ENCODE assay signal across 9 mouse cellular contexts in genomic region chr7:145211680-145212659, GRCm38 (mm10). TPM values are rescaled to one million over a fixed set of nuclear protein-coding genes. Genes with fewer than 3 reads are reported as not detected.
DNase-seq lines count a peak whose midpoint lies in the region; ATAC-seq lines count a peak whose summit lies in the region.
"Had no signal": no experiment of that assay in that cellular context is flagged by ENCODE, and none has a peak within 500 bp of the region (broad histone marks: within the 10 kb centered on the region; RNA-seq: fewer than 3 reads in every experiment).

No protein-coding gene starts in this region.

- peaks cover 20 to 34% of the 10 kb centered on the region in 2 experiments for H3K4me1 ChIP-seq in heart, embryonic 14.5 days (ENCODE audit: control insufficient read depth in 2 of 2, insufficient read depth in 2 of 2, low read length in 2 of 2)
- peaks cover 68% of the 10 kb centered on the region for H3K4me1 ChIP-seq in forebrain, embryonic 10.5 days
- H3K4me1 ChIP-seq in neural tube, embryonic 13.5 days (replicated peaks): peaks cover 26% of the 10 kb centered on the region

- no peak overlapping the region for H3K4me3 ChIP-seq in heart, embryonic 14.5 days (ENCODE audit: control insufficient read depth in 1 of 2, insufficient read depth in 1 of 2, low read depth in 1 of 2, low read length in 2 of 2)
- H3K4me3 ChIP-seq in forebrain, embryonic 10.5 days: 0 out of 2 replicates have a peak overlapping the region, but pooled peaks have one; percentile 23
- no peak overlapping the region for H3K4me3 ChIP-seq in neural tube, embryonic 13.5 days

- intact Hi-C loops in gastrocnemius, postnatal 36 days (cut with DNase I): no loop called here

- H3K4me2 ChIP-seq in heart, embryonic 14.5 days (ENCODE audit: low read length): no peak overlapping the region
- H3K4me2 ChIP-seq in neural tube, embryonic 13.5 days: no peak overlapping the region

- WGBS in heart, embryonic 14.5 days: 31% methylated on average over 14 of the region's 14 CpGs
- WGBS in forebrain, embryonic 10.5 days: 11% methylated on average over 14 of the region's 14 CpGs
- 13% methylated on average over 14 of the region's 14 CpGs for WGBS in neural tube, embryonic 13.5 days

- no peak for DNase-seq in heart, adult 11 months
- DNase-seq in forebrain, embryonic 10.5 days (ENCODE audit: extremely low spot score, low spot score): peak; percentile 80
- DNase-seq in kidney, postnatal 10 days: peak; percentile 54
- no peak for DNase-seq in gastrocnemius, postnatal 36 days
- no peak for DNase-seq in right cerebral cortex, adult 18-20 months
- no peak for DNase-seq in spleen, adult 18-20 months

- H3K9me3 ChIP-seq in heart, embryonic 14.5 days (ENCODE audit: control insufficient read depth, low read length): no peaks in the 10 kb centered on the region
- H3K9me3 ChIP-seq in forebrain, embryonic 10.5 days: no peaks in the 10 kb centered on the region
- no peaks in the 10 kb centered on the region for H3K9me3 ChIP-seq in neural tube, embryonic 13.5 days

- H3K27ac ChIP-seq in heart, embryonic 14.5 days (replicated peaks in 1 of 2; ENCODE audit: control insufficient read depth in 1 of 2, insufficient read depth in 1 of 2, low read depth in 2 of 2, low read length in 2 of 2): peak overlapping the region in 1 of 2 experiments; percentile 28; a peak in 2 of 4 replicates
- peak overlapping the region; percentile 90 for H3K27ac ChIP-seq in forebrain, embryonic 10.5 days
- peak overlapping the region; percentile 61 for H3K27ac ChIP-seq in neural tube, embryonic 13.5 days (replicated peaks)

- H3K9ac ChIP-seq in heart, embryonic 14.5 days (ENCODE audit: low read length): peak overlapping the region; percentile 54; the same call in 1 of the 2 replicates
- peak overlapping the region; percentile 41 for H3K9ac ChIP-seq in neural tube, embryonic 13.5 days

- ATAC-seq in heart, embryonic 14.5 days (ENCODE audit: insufficient number of reproducible peaks, insufficient read depth, low FRiP score, low read depth): no peak
- ATAC-seq in neural tube, embryonic 13.5 days (ENCODE audit: low read depth): peak; percentile 36; the same call in 1 of the 2 replicates

- H3K36me3 ChIP-seq in heart, embryonic 14.5 days (ENCODE audit: control insufficient read depth, insufficient read depth, low read length): no peaks in the 10 kb centered on the region
- no peaks in the 10 kb centered on the region for H3K36me3 ChIP-seq in forebrain, embryonic 10.5 days (replicated peaks)
- no peaks in the 10 kb centered on the region for H3K36me3 ChIP-seq in neural tube, embryonic 13.5 days

- H3K27me3 ChIP-seq in heart, embryonic 14.5 days (ENCODE audit: control insufficient read depth, insufficient read depth, low read length): no peaks in the 10 kb centered on the region
- H3K27me3 ChIP-seq in forebrain, embryonic 10.5 days (ENCODE audit: poor library complexity, severe bottlenecking): 0 out of 2 replicates have a peak, but pooled peaks cover 3% of the 10 kb centered on the region
- H3K27me3 ChIP-seq in neural tube, embryonic 13.5 days: peaks cover 3% of the 10 kb centered on the region; the same call in 1 of the 2 replicates

RNA-seq across cellular contexts. Expression of gene 1810010D01Rik, which starts 4.1 kb away (rescaled TPM):
- polyA plus RNA-seq in heart, embryonic 14.5 days (2014; fragmentation: Nextera tagmentation; extraction: Ambion mirVana): 0.23 TPM in 1 of 2 replicates, not detected in the other
- 0.16 and 0.31 TPM in 2 replicates for polyA plus RNA-seq in forebrain, embryonic 10.5 days (2016; fragmentation: Nextera tagmentation; extraction: Ambion mirVana)
- polyA plus RNA-seq in neural tube, embryonic 13.5 days (2015; fragmentation: Nextera tagmentation; extraction: Ambion mirVana): not detected in 2 replicates
- total RNA-seq in gastrocnemius, postnatal 36 days (2021): not detected
- polyA plus RNA-seq: C2C12 had no signal

Comparison
In these comparisons a context has a peak if more than half of its experiments do, and no peak if none do; other contexts are left out.
1. DNase-seq: peak in forebrain, embryonic 10.5 days (single experiment) and kidney, postnatal 10 days (single experiment); none in heart, adult 11 months (single experiment), gastrocnemius, postnatal 36 days (0 of 2), right cerebral cortex, adult 18-20 months (single experiment) and spleen, adult 18-20 months (0 of 2).